Mouse (Mus musculus) forebrain, embryonic 13.5 days (tissue): Measurements from ENCODE around the gene Rack1. TPM values are rescaled to one million over a fixed set of nuclear protein-coding genes. Genes with fewer than 3 reads are reported as not detected.
"Not testable (repeated sequence)": the region's sequence is repeated elsewhere in the genome, so short reads cannot be mapped to it uniquely, and the experiment has no call there.

Experiments
- ATAC-seq: fragments of 200-750 bp; cut with Nextera tagmentation; 2 replicates; pipeline ENCODE4 v1.8.0; 2017
- H3K27ac ChIP-seq: fragments of 300-500 bp; sonication (generic); 2 replicates; pipeline ENCODE4 v1.5.1; 2015; ENCODE audit warnings: inconsistent platforms, mild to moderate bottlenecking, moderate library complexity
- H3K27me3 ChIP-seq: fragments of 300-500 bp; sonication (generic); 2 replicates; pipeline ENCODE4 v1.6.1; 2015; ENCODE audit warnings: mild to moderate bottlenecking, inconsistent platforms
- H3K36me3 ChIP-seq: fragments of 300-500 bp; sonication (generic); 2 replicates; pipeline ENCODE4 v1.6.1; 2015; ENCODE audit warnings: mild to moderate bottlenecking, inconsistent platforms; ENCODE audit not compliant: poor library complexity, severe bottlenecking
- H3K4me1 ChIP-seq: fragments of 300-500 bp; sonication (generic); 2 replicates; pipeline ENCODE4 v1.6.1; 2015; ENCODE audit warnings: inconsistent platforms
- H3K4me2 ChIP-seq: fragments of 300-500 bp; sonication (generic); 2 replicates; pipeline ENCODE4 v1.6.1; 2015; ENCODE audit warnings: inconsistent platforms, mild to moderate bottlenecking, moderate library complexity
- H3K4me3 ChIP-seq: fragments of 300-500 bp; sonication (generic); 2 replicates; pipeline ENCODE4 v1.5.1; 2015; ENCODE audit warnings: mild to moderate bottlenecking, inconsistent platforms
- H3K9ac ChIP-seq: fragments of 300-500 bp; sonication (generic); 2 replicates; pipeline ENCODE4 v1.6.1; 2015; ENCODE audit warnings: mild to moderate bottlenecking, inconsistent platforms
- H3K9me3 ChIP-seq: fragments of 300-500 bp; sonication (generic); replicated peaks from 2 replicates; pipeline ENCODE4 v1.6.1; 2016; ENCODE audit warnings: inconsistent platforms
- whole genome bisulfite sequencing: fragments of 180-500 bp; shearing (Covaris S2); methylation state at CpG from one replicate; pipeline ENCODE4 v1.1.7; 2015; 5-methylcytosine and 5-hydroxymethylcytosine counted together
- polyA plus RNA-seq: library from polyadenylated mRNA; unstranded; fragments of >200 nt; fragmentation: Nextera tagmentation; extraction: Ambion mirVana; gene quantifications from 2 replicates; pipeline ENCODE4 v1.2.1, GENCODE M21; 2015

Rack1 gene
- polyA plus RNA-seq, 1 experiment from 2014 or later = 585 TPM

DNA sequence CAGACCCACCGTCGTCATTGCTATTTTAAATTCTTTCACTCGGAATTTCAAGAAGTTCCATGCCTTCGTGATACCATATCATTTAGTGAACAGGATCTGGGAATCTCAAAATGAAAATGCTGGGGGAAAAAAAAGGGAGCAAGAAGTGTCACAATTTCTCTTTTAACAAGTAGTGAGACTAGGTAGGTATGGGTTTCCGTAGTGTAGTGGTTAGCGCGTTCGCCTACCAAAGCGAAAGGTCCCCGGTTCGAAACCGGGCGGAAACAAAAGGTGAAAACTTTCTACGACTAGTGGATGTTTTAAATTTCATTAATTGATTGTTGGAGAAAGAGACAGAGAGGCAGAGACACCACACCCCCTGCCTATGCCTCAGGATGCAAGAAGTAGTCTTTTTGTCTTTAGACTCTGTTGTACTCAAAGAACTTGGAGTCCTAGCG lies 23.4 kb downstream of the Rack1 start:
- peak overlapping the region; percentile 61 for H3K4me2 ChIP-seq
- WGBS = under 1% methylated on average over 15 of the region's 15 CpGs
- 0 out of 2 replicates have a peak, but pooled peaks have one; percentile 22 for ATAC-seq

GRCm38 (mm10) chr11:48824311-48824830 lies 24.2 kb downstream of the Rack1 start:
- H3K9me3 ChIP-seq = no peaks in the 10 kb centered on the region
- peak overlapping the region; percentile 61 for H3K4me2 ChIP-seq
- H3K4me3 ChIP-seq = peak overlapping the region; percentile 41
- ATAC-seq = no peak
- H3K27ac ChIP-seq = no peak overlapping the region
- 5% methylated on average over 22 of the region's 22 CpGs for WGBS
- H3K4me1 ChIP-seq = peaks cover 19% of the 10 kb centered on the region
- peak overlapping the region; percentile 56 for H3K9ac ChIP-seq
- no peaks in the 10 kb centered on the region for H3K36me3 ChIP-seq
- peaks cover 20% of the 10 kb centered on the region for H3K27me3 ChIP-seq

More for the DNA sequence above, 23.4 kb downstream of the Rack1 start:
- Histone ChIP-seq H3K4me1 (peaks cover 19% of the 10 kb centered on the region), H3K4me3 (peak overlapping the region; percentile 41), H3K27me3 (peaks cover 20% of the 10 kb centered on the region), H3K9ac (peak overlapping the region; percentile 56), H3K36me3 (no peaks in the 10 kb centered on the region), H3K27ac (no peak overlapping the region), H3K9me3 (no peaks in the 10 kb centered on the region)

- ATAC-seq = peak; percentile 78
- peak within 1 kb of the TSS; percentile 59 for H3K4me2 ChIP-seq
- H3K27ac ChIP-seq = peak within 1 kb of the TSS; percentile 25; the same call in 1 of the 2 replicates
- peaks cover 20% of the 10 kb centered on the region for H3K27me3 ChIP-seq
- not testable (repeated sequence) for H3K9me3 ChIP-seq, H3K36me3 ChIP-seq
- WGBS = 0% methylated on average over 18 of the region's 92 CpGs
- H3K9ac ChIP-seq = peak within 1 kb of the TSS; percentile 58
- H3K4me3 ChIP-seq = peak within 1 kb of the TSS; percentile 42
- H3K4me1 ChIP-seq = peaks cover 19% of the 10 kb centered on the region
Measured at GRCm38 (mm10) chr11:48825979-48826751, 26.0 kb downstream of the Rack1 start, which contains the start of the genes Trim7 and Gm12184. Gene Trim7, plus strand, starts transcription at chr11:48826140. Gene Gm12184, minus strand, starts transcription at chr11:48826655.

- peak overlapping the region; percentile 59 for H3K4me2 ChIP-seq
- no peaks in the 10 kb centered on the region for H3K9me3 ChIP-seq
- peaks cover 19% of the 10 kb centered on the region for H3K4me1 ChIP-seq
- peaks cover 20% of the 10 kb centered on the region for H3K27me3 ChIP-seq
- 2% methylated on average over 6 of the region's 6 CpGs for WGBS
- peak overlapping the region; percentile 25; the same call in 1 of the 2 replicates for H3K27ac ChIP-seq
- H3K36me3 ChIP-seq = no peaks in the 10 kb centered on the region
- peak overlapping the region; percentile 58 for H3K9ac ChIP-seq
- peak; percentile 31; the same call in 1 of the 2 replicates for ATAC-seq
- peak overlapping the region; percentile 42 for H3K4me3 ChIP-seq
Measured at GRCm38 (mm10) chr11:48826752-48827096, 26.6 kb downstream of the Rack1 start.

- Histone ChIP-seq H3K9ac (no peak overlapping the region), H3K36me3 (no peaks in the 10 kb centered on the region), H3K27me3 (peaks cover 15% of the 10 kb centered on the region), H3K9me3 (no peaks in the 10 kb centered on the region), H3K27ac (no peak overlapping the region), H3K4me3 (no peak overlapping the region), H3K4me2 (no peak overlapping the region), H3K4me1 (peaks cover 19% of the 10 kb centered on the region)
- WGBS = 69% methylated on average over 6 of the region's 6 CpGs
- no peak for ATAC-seq
Measured at GRCm38 (mm10) chr11:48827926-48828325, 27.8 kb downstream of the Rack1 start.

DNA sequence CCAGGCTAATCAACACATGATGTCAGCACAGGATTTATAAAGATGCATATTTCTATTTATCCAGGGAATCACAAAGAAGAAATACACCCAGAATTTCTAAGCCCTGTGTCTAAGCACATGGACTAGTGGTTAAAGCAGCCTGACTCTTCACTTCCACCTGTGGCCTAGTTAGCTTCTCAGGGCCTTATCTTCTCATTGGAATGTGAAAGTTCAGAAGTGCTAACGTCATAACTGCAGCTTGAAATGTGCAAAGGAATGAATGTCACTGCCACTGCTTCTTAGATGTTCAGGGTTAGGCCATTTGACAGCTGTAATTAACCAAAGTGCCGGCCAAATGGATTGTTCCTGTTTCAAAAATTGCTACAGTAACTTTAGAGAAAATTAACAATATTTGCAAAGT lies 30.1 kb downstream of the Rack1 start:
- H3K27ac ChIP-seq = no peak overlapping the region
- no peaks in the 10 kb centered on the region for H3K36me3 ChIP-seq
- ATAC-seq = no peak
- peaks cover 5% of the 10 kb centered on the region; the same call in 1 of the 2 replicates for H3K4me1 ChIP-seq
- H3K9ac ChIP-seq = no peak overlapping the region
- H3K4me3 ChIP-seq = no peak overlapping the region
- H3K27me3 ChIP-seq = 0 out of 2 replicates have a peak, but pooled peaks cover 2% of the 10 kb centered on the region
- 78% methylated on average over 2 of the region's 2 CpGs for WGBS
- H3K9me3 ChIP-seq = no peaks in the 10 kb centered on the region
- no peak overlapping the region for H3K4me2 ChIP-seq

GRCm38 (mm10) chr11:48831273-48831672 lies 31.1 kb downstream of the Rack1 start:
- no peaks in the 10 kb centered on the region for H3K36me3 ChIP-seq
- H3K27me3 ChIP-seq = 0 out of 2 replicates have a peak, but pooled peaks cover 9% of the 10 kb centered on the region
- H3K4me2 ChIP-seq = no peak overlapping the region
- peaks cover 5% of the 10 kb centered on the region; the same call in 1 of the 2 replicates for H3K4me1 ChIP-seq
- no peak for ATAC-seq
- H3K27ac ChIP-seq = no peak overlapping the region
- H3K4me3 ChIP-seq = no peak overlapping the region
- WGBS = 76% methylated on average over 2 of the region's 2 CpGs
- H3K9ac ChIP-seq = no peak overlapping the region
- H3K9me3 ChIP-seq = no peaks in the 10 kb centered on the region

- ATAC-seq = no peak
- 44% methylated on average over 8 of the region's 9 CpGs for WGBS
- Histone ChIP-seq H3K4me3 (peak overlapping the region; percentile 57), H3K4me1 (peaks cover 7% of the 10 kb centered on the region), H3K4me2 (peak overlapping the region; percentile 64), H3K27me3 (0 out of 2 replicates have a peak, but pooled peaks cover 14% of the 10 kb centered on the region), H3K36me3 (no peaks in the 10 kb centered on the region), H3K9ac (no peak overlapping the region), H3K9me3 (no peaks in the 10 kb centered on the region), H3K27ac (no peak overlapping the region)
Measured at GRCm38 (mm10) chr11:48833078-48833730, 33.1 kb downstream of the Rack1 start.

DNA sequence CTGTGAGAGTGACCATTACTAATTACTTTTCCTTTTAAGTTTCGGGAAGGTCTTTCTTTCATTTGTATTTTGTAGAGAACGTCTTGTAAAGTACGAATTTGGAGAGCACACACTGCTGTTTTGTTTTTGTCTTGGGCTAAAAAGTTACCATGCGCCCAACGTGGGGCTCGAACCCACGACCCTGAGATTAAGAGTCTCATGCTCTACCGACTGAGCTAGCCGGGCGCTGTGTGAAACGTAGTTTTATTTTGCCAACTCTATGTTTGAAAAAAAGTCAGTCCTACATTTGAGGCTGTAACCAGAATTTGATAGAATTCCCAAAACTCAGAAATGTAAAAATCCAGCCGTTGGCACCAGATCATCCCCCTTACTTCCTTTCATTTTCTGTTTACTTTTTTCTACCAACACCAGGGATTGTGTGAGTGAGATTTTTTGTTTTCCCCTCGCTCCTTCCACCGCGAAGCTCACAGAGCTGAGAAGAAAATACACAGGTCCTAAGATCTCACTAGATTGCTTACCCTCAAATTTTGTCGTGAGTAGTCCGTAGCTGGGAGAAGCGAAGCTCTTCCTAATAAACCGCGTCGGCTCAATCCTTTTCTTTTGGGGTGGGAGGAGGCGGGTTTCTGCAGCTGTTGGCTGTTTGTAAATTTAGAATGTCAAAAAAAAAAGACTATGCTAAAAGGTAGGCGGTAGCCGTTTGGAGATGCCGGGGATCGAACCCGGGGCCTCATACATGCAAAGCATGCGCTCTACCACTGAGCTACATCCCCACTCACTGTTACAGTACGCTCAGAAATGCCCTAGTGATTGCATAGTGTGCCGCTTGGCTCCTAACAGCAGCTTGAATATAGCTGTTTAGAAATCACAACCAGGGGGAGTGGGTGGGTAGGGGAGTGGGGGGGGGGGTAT lies 33.9 kb downstream of the Rack1 start:
- H3K4me1 ChIP-seq = peaks cover 12% of the 10 kb centered on the region
- H3K27ac ChIP-seq = peak overlapping the region; percentile 48; the same call in 1 of the 2 replicates
- H3K4me2 ChIP-seq = peak overlapping the region; percentile 64
- peak overlapping the region; percentile 57 for H3K4me3 ChIP-seq
- under 1% methylated on average over 30 of the region's 30 CpGs for WGBS
- H3K9ac ChIP-seq = peak overlapping the region; percentile 65
- H3K36me3 ChIP-seq = no peaks in the 10 kb centered on the region
- 0 out of 2 replicates have a peak, but pooled peaks cover 14% of the 10 kb centered on the region for H3K27me3 ChIP-seq
- no peaks in the 10 kb centered on the region for H3K9me3 ChIP-seq
- peak; percentile 92 for ATAC-seq

DNA sequence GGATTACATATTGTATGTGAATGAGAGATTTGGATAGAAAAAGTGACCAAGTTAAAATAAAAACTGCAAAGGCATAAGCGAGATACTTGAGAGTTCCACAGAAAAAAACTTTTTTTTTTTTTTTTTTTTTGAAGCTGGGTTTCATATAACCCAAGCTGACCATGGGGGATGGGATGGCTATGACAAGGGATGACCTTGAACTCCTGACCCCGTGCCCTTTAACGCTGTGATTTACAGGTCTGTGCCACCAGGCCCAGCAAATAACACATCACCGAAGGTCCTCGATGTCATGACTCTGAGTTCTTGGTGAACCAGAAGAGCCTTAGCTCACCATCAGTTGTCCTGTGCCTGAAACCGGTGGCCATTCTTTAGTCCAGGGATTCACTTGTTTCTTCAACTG lies 35.8 kb downstream of the Rack1 start:
- no peaks in the 10 kb centered on the region for H3K9me3 ChIP-seq
- no peak overlapping the region for H3K4me2 ChIP-seq
- H3K4me3 ChIP-seq = no peak overlapping the region
- WGBS = 81% methylated on average over 6 of the region's 6 CpGs
- H3K36me3 ChIP-seq = no peaks in the 10 kb centered on the region
- no peak overlapping the region for H3K27ac ChIP-seq
- H3K27me3 ChIP-seq = peaks cover 14% of the 10 kb centered on the region; the same call in 1 of the 2 replicates
- H3K9ac ChIP-seq = no peak overlapping the region
- H3K4me1 ChIP-seq = peaks cover 12% of the 10 kb centered on the region
- ATAC-seq = no peak

GRCm38 (mm10) chr11:48836990-48837309 lies 36.8 kb downstream of the Rack1 start:
- peaks cover 14% of the 10 kb centered on the region; the same call in 1 of the 2 replicates for H3K27me3 ChIP-seq
- peak; percentile 3; the same call in 1 of the 2 replicates for ATAC-seq
- H3K4me2 ChIP-seq = peak overlapping the region; percentile 84
- WGBS = 9% methylated on average over 11 of the region's 11 CpGs
- H3K4me3 ChIP-seq = peak overlapping the region; percentile 88
- peaks cover 12% of the 10 kb centered on the region for H3K4me1 ChIP-seq
- H3K9ac ChIP-seq = peak overlapping the region; percentile 77
- H3K27ac ChIP-seq = no peak overlapping the region
- no peaks in the 10 kb centered on the region for H3K36me3 ChIP-seq
- no peaks in the 10 kb centered on the region for H3K9me3 ChIP-seq
